Mouse (Mus musculus) liver, embryonic 14.5 days (tissue): ENCODE results near the gene Iqca. TPM values are rescaled to one million over a fixed set of nuclear protein-coding genes. Genes with fewer than 3 reads are reported as not detected.

ENCODE experiments used
- ATAC-seq: fragments of 200-750 bp; cut with Nextera tagmentation; 2 replicates; pipeline ENCODE4 v1.8.0; 2017; ENCODE audit warnings: moderate number of reproducible peaks, mild to moderate bottlenecking, moderate library complexity; ENCODE audit not compliant: insufficient read depth
- DNase-seq, 3 experiments: peaks; one replicate each; pipeline ENCODE4 v3.0.0-alpha.2; 2012 to 2013; ENCODE audit warnings: low read depth in 3 of 3, low spot score in 3 of 3
- H3K27ac ChIP-seq: fragments of 300-500 bp; sonication (generic); 2 replicates; pipeline ENCODE4 v1.5.1; 2014; ENCODE audit warnings: moderate library complexity, mild to moderate bottlenecking, control low read depth, inconsistent platforms
- H3K27me3 ChIP-seq: fragments of 300-500 bp; sonication (generic); 2 replicates; pipeline ENCODE4 v1.6.1; 2014; ENCODE audit warnings: mild to moderate bottlenecking, low read length, moderate library complexity; ENCODE audit not compliant: control insufficient read depth, insufficient read depth
- H3K36me3 ChIP-seq: fragments of 300-500 bp; sonication (generic); replicated peaks from 2 replicates; pipeline ENCODE4 v1.6.1; 2014; ENCODE audit warnings: low read depth; ENCODE audit not compliant: control insufficient read depth, insufficient read depth
- H3K4me1 ChIP-seq, 2 experiments: fragments of 200-500 bp in 1 of 2; fragments of 300-500 bp in 1 of 2; sonication (generic) in 1 of 2; replicated peaks; 2 replicates each; pipeline ENCODE4 v1.6.1; 2012 to 2014; ENCODE audit warnings: antibody characterized with exemption in 1 of 2, inconsistent platforms in 1 of 2, low read length in 1 of 2; ENCODE audit not compliant: control insufficient read depth in 2 of 2, insufficient read depth in 2 of 2
- H3K4me2 ChIP-seq: fragments of 300-500 bp; sonication (generic); 2 replicates; pipeline ENCODE4 v1.6.1; 2014; ENCODE audit warnings: low read depth, mild to moderate bottlenecking, control low read depth, moderate library complexity
- H3K4me3 ChIP-seq, 2 experiments: fragments of 200-500 bp in 1 of 2; fragments of 300-500 bp in 1 of 2; sonication (generic) in 1 of 2; 2 replicates each; pipeline ENCODE4 v1.5.1; 2012 to 2014; ENCODE audit warnings: low read depth in 2 of 2, low read length in 2 of 2, mild to moderate bottlenecking in 2 of 2, control low read depth in 1 of 2, inconsistent platforms in 1 of 2, moderate library complexity in 1 of 2; ENCODE audit not compliant: insufficient read depth in 1 of 2
- H3K9ac ChIP-seq: fragments of 300-500 bp; sonication (generic); replicated peaks from 2 replicates; pipeline ENCODE4 v1.6.1; 2014; ENCODE audit warnings: mild to moderate bottlenecking, control low read depth, moderate library complexity
- H3K9me3 ChIP-seq: fragments of 300-500 bp; sonication (generic); 2 replicates; pipeline ENCODE4 v1.6.1; 2016; ENCODE audit warnings: low read length, mixed read lengths; ENCODE audit not compliant: control insufficient read depth
- CTCF ChIP-seq: IDR thresholded peaks from 2 replicates; pipeline ENCODE4 v1.5.1; 2016; ENCODE audit warnings: antibody characterized with exemption, low read depth, control low read depth
- EP300 ChIP-seq: IDR thresholded peaks from 2 replicates; pipeline ENCODE4 v1.6.1; 2016; ENCODE audit warnings: antibody characterized with exemption, low read depth
- WGBS: fragments of 180-500 bp; shearing (Covaris S2); extraction: QIAGEN DNeasy Blood & Tissue Kit; methylation state at CpG from one replicate; pipeline ENCODE4 v1.1.7; 2014; ENCODE audit not compliant: insufficient replicate concordance; 5-methylcytosine and 5-hydroxymethylcytosine counted together
- polyA plus RNA-seq, 2 experiments: library from polyadenylated mRNA; depleted of rRNA in 1 of 2; stranded (reverse) in 1 of 2; unstranded in 1 of 2; fragments of >200 nt; fragmentation: Nextera tagmentation in 1 of 2; extraction: Ambion mirVana in 1 of 2; gene quantifications; 2 replicates each; pipeline versions ENCODE4 v1.2.1 to v1.2.3; 2012 to 2014

The Iqca gene
- polyA plus RNA-seq (2012; rRNA removed): 0.04 and 0.12 TPM in 2 replicates
- polyA plus RNA-seq (2014; fragmentation: Nextera tagmentation; extraction: Ambion mirVana): 0.28 and 0.29 TPM in 2 replicates

DNA sequence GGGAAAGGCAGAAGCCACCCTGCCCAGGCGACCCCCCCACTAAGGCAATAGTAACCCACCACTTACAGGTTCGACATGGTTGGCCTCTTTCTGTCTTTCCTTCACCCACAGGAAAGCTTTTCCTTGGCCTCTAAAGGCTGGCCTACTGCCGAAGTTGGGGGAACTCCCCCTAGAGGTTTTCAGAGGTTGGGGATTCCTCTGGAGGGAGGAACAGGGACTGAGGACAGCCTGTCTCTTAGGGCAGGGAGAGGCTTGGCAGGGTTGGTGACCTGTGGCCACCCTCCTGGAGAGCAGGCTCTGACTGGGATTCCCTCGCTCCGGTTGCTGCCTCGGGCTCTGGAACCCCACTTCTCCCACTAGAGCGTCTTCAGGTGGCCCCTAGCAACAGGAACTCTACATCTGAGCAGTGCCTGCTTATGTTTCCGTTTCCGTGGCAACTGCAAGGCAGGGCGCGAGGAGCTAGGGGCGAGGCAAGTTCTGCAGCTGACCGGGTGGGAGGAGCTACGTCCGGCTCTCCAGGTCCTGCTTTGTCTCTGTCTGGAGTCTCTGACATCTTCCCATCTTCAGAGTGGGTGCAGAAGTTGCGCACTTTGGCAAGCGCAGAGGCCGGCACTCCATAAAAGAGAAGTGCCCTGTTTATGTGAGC is at the start of gene Iqca:
Gene Iqca (minus strand): TSS at position 303 of the 646 bp plus-strand sequence.
- no peak for TF ChIP-seq EP300
- no peak for TF ChIP-seq CTCF
- no peaks in the 10 kb centered on the region for H3K36me3 ChIP-seq
- no peaks in the 10 kb centered on the region; a peak in 1 of 4 replicates for H3K4me1 ChIP-seq
- H3K27me3 ChIP-seq: no peaks in the 10 kb centered on the region
- DNase-seq (peak; percentile 2 to 23 (median 7)), ATAC-seq (no peak)
- 3% methylated on average over 18 of the region's 18 CpGs for WGBS
- no peak within 1 kb of the TSS for H3K27ac ChIP-seq
- H3K9ac ChIP-seq: no peak within 1 kb of the TSS
- no peak within 1 kb of the TSS for H3K4me3 ChIP-seq
- H3K4me2 ChIP-seq: no peak within 1 kb of the TSS
- no peaks in the 10 kb centered on the region for H3K9me3 ChIP-seq

DNA sequence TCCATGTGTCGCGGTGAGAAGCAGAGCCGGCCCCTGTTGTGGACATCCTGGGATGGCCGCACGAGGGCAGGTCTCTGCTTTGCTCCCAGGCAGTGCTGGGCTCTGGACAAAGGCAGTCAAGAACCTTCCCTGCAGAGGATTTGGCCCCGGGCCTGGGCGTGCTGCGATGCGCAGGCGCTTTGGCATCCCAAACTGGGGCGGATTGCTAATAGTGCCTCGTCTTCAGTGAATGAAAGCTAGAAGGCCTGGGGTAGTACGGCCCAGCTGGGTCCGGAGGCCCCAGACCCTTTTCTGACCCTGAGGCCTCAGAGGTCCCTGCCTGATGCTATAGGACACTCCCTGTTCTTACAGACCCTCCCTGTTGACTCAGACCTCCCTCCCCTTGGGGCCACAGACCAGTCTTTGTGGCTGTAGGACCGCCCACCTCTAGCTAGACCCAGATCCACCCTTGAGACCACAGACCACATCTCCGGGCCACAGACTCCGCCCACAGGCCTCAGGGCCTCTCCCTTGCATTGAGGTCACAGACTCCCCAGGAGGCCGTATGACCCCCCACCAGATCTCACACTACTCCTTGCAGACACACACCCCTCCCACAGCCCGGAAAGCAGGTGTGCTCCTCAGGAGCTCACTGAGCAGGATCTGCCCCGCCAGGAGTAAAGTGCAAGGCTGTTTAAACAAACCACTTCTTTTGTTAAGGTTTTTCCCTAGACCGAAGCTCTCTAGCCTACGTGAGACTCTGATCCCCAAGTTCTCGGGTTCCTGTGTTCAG is 49.2 kb upstream of the Iqca start:
- peak in 1 of 3 experiments; percentile 9 for DNase-seq
- Histone ChIP-seq H3K4me2 (no peak overlapping the region), H3K4me3 (no peak overlapping the region), H3K9me3 (no peaks in the 10 kb centered on the region), H3K27me3 (peaks cover 53% of the 10 kb centered on the region), H3K4me1 (no peaks in the 10 kb centered on the region), H3K9ac (no peak overlapping the region), H3K27ac (no peak overlapping the region), H3K36me3 (no peaks in the 10 kb centered on the region)
- no peak for ATAC-seq
- WGBS: 13% methylated on average over 23 of the region's 23 CpGs
- TF ChIP-seq CTCF (no peak), EP300 (no peak)

DNA sequence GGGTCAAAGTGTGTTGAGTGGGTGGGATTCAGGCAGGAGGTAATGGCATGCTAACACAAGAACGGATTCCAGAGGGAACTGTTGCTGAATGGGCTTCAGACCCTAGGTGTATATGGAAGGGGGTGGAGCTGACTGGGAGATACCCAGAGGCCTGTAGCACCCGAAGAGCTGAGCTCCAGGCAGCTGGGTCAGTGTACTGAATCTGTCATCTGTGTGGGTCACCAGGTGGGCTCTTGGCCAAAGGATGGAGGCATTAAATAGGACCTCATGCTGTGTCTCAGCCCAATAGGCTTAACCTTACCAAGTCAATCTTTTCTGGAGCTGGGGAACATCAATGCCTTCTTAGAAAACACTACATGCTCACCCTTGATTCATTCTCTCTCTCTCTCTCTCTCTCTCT is 48.5 kb upstream of the Iqca start:
- no peaks in the 10 kb centered on the region for H3K4me1 ChIP-seq
- H3K9me3 ChIP-seq: no peaks in the 10 kb centered on the region
- WGBS: 43% methylated on average over 2 of the region's 2 CpGs
- no peak overlapping the region for H3K4me3 ChIP-seq
- no peak for ATAC-seq
- H3K27ac ChIP-seq: no peak overlapping the region
- H3K36me3 ChIP-seq: no peaks in the 10 kb centered on the region
- no peak for TF ChIP-seq EP300
- no peak for TF ChIP-seq CTCF
- DNase-seq: no peak
- H3K27me3 ChIP-seq: peaks cover 51% of the 10 kb centered on the region
- no peak overlapping the region for H3K9ac ChIP-seq
- H3K4me2 ChIP-seq: no peak overlapping the region

DNA sequence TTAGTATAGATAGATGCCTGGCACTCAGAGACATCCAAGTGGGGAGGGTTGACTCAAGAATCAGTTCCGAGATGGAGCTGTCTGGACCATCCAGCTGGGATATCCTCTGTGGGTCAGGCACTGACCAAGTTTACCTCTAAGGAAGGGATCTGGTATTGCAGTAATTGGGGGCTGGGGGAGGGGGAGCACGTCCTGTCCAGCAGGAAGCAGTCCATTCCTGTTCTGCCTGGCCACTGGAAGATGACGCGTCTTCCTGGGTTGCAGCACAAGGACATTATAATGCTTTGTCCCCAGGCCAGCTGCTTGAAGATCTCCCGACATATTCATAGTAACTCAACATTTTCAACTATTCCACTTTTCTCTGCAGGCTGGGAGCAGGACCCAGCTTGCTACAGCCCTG is 48.0 kb upstream of the Iqca start:
- TF ChIP-seq EP300 (no peak), CTCF (no peak)
- no peaks in the 10 kb centered on the region for H3K4me1 ChIP-seq
- no peak overlapping the region for H3K4me2 ChIP-seq
- DNase-seq: no peak
- H3K27ac ChIP-seq: no peak overlapping the region
- WGBS: 36% methylated on average over 5 of the region's 5 CpGs
- H3K9me3 ChIP-seq: no peaks in the 10 kb centered on the region
- no peak overlapping the region for H3K9ac ChIP-seq
- peaks cover 48% of the 10 kb centered on the region for H3K27me3 ChIP-seq
- ATAC-seq: no peak
- no peaks in the 10 kb centered on the region for H3K36me3 ChIP-seq
- H3K4me3 ChIP-seq: no peak overlapping the region

DNA sequence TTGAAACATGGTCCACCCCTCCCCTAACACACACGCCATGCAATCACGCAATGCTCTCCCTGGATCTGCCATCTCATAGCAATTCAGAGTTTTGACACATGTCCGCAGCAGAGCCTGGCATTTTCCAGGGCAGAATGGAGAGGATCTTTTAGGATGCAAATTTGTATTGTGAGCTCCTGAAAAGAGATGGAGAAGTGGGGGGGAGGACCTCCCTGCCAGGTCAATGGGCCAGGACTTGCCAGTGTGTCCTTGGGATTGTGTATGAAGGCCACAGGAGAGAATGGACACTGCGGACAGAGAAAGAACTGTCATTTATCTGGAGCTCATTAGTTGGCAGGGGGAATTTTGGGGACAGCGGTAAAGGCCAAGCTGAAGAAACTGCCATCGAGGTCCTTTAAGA is 35.8 kb upstream of the Iqca start:
- no peaks in the 10 kb centered on the region for H3K36me3 ChIP-seq

More for the DNA sequence above, 35.8 kb upstream of the Iqca start:
- TF ChIP-seq EP300 (no peak), CTCF (no peak)
- ATAC-seq (no peak), DNase-seq (no peak)
- H3K4me2 ChIP-seq: no peak overlapping the region
- no peaks in the 10 kb centered on the region for H3K27me3 ChIP-seq
- no peaks in the 10 kb centered on the region for H3K4me1 ChIP-seq
- no peaks in the 10 kb centered on the region for H3K9me3 ChIP-seq
- WGBS: 74% methylated on average over 6 of the region's 6 CpGs
- H3K4me3 ChIP-seq: no peak overlapping the region
- H3K9ac ChIP-seq: no peak overlapping the region
- no peak overlapping the region for H3K27ac ChIP-seq
